Mouse (Mus musculus) large intestine, adult 2 months (tissue): ENCODE measurements around the gene Galnt6. TPM values are rescaled to one million over a fixed set of nuclear protein-coding genes. Genes with fewer than 3 reads are reported as not detected.

Source experiments
- DNase-seq: peaks from one replicate; pipeline ENCODE4 v3.0.0-alpha.2; 2012; ENCODE audit warnings: low read depth, low spot score
- WGBS: fragments of 180-500 bp; shearing (Covaris S2); methylation state at CpG from one replicate; pipeline ENCODE4 v1.1.7; 2018; 5-methylcytosine and 5-hydroxymethylcytosine counted together
- polyA plus RNA-seq: library from polyadenylated mRNA; depleted of rRNA; stranded (reverse); fragments of >200 nt; gene quantifications from 2 replicates; pipeline ENCODE4 v1.2.3, GENCODE M21; 2012

Galnt6 gene
- polyA plus RNA-seq, 1 experiment, result 48.3 TPM

DNA sequence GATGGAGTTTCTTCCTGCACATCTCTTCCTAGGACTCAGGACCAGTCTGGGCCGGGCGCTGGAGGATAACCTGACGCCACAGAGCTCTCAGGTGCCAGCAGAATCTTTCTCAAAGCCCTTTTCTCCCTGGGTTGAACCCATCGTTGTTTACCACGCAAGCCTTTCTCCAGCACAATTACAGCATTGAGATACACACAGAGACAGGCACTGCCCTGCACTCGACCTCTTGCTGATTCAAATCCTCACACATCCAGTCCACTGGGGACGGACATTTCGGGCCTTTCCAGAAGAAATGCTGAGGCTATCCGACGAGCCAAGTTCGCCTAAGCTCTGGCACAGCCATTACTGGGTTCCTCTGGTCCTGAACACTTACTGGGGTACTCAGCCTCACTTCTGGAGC lies 2.5 kb downstream of the Galnt6 start:
- 89% methylated on average over 11 of the region's 11 CpGs for WGBS
- DNase-seq, result no peak

DNA sequence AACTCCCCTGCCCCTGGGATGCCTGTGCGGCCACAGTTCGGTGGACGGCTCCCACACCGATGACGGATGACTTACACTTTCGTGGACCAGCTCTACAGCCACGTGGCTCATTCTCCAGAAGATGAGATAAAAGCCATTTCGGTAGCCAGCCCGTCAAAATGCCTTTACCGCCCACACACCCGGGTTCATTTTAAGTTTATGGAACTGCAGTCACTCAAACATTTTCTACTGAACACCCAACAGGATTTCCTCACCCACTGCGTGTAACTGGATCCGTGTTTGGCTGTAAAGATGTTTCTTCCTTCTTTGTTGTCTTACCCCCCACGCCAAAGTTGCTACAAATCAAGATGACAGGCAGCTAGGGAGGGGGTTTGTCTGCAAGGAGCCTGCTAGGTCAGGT lies 5.7 kb downstream of the Galnt6 start:
- WGBS, result 59% methylated on average over 14 of the region's 14 CpGs
- no peak for DNase-seq

DNA sequence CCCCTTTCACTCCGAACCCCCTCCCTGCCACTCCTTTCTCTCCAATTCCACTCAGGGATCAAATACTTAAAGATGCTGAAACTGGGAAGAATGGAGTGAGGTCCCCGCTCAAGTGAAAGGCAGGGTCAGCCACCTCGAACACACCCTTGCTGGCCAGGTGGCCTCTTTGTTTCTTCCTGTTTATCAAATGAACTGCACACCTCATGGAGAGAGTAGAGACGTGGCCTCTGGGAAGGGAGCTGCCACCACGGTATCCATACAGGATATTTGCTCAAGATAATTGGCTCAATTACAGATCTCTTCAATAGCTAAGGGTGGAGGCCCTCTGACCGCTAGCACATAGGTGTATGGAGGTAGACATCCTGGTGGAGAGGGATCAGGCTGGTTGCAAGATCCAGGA lies 6.6 kb downstream of the Galnt6 start:
- 34% methylated on average over 6 of the region's 6 CpGs for WGBS
- DNase-seq, result no peak

DNA sequence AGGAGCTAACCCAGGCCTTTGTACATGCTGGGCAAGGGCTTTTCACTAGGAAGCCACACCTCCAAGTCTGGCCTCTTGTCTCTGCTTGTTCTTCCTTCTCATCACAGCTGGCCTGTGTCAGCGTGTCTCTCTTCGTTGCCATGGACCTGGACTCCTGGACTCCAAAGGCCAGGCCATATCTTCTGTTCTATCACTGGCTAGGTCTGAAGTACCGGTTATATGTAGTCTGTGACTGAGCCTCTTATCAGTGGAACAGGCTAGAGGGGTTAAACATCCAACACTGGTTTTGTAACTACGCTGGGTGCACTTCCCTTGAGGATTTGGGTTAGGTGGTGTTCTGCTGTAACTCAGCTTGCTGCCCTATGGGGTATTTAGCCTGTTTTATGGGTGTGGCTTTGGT lies 7.2 kb downstream of the Galnt6 start:
- 21% methylated on average over 4 of the region's 4 CpGs for WGBS
- no peak for DNase-seq

DNA sequence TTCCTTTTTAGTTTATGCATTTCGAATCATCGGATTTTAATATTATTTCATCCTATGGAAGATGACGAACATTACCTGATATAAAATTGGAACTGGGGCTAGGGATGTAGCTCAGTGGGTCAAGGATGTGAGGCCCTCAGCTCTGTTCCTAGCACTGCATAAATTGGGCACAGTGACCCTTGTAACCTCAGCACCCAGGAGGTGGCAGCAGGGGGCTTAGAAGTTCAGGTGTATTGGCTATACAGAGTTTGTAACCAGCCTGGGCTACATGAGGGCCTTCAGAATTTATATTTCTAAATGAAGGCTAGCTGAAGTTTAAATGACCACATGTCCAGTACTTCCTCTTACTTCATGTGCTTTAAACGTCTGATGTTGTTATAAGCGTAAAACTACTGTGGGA lies 7.7 kb downstream of the Galnt6 start:
- WGBS, result 82% methylated on average over 5 of the region's 5 CpGs
- no peak for DNase-seq

DNA sequence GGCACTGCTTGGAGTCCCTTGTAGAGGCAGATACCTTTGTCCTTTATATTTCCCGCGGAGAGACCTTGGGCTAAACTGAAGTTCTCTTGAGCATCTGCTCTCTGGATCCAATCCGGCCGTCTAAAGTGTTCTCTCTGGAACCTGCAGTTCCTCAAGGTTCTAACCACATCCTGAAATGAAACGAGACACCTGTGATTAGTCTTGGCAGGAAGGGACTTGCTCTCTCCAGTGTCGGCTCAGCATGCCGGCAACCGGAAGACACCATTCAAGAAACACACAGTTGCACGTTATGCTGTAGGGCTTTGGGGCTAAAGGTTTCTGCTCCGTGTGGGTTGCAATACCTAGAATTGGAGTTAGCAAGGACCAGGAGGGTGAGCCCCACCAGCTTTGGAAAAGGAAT lies 9.1 kb downstream of the Galnt6 start:
- no peak for DNase-seq
- WGBS, result 80% methylated on average over 10 of the region's 10 CpGs

DNA sequence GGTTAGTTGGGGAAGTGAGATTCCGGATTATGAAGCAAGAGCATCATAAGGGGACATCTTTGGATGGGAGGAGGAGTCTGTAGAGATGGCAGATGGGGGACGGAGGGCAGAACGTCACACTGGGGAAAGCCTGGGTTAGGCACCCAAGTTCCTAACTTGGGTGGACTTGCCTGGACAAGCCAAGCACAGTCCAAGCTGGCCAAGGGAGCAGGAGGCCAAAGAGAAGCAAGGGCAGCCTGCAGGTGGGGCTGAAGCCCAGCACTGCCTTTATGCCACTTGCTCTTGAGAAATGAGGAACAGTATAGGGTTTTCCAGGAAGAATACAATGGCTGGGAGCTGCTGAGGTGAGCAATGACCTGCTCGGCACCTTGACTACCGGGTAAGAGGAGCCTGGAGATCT lies 10.0 kb downstream of the Galnt6 start:
- no peak for DNase-seq
- 92% methylated on average over 5 of the region's 5 CpGs for WGBS

DNA sequence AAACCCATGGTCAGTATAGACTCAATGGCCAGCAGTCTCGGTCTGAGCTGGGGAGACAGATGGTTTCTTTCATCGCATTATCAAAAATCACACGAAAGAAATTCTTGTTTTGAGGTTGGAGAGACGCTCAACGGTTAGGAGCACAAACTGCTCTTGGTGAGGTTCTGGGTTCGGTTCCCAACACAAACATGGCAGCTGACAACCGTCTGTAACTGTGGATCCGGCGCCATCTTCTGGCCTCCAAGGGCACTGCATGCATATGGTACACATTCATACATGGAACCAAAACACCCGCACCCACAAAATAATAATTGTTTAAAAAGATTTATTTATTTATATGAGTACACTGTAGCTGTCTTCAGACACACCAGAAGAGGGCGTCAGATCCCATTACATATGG lies 10.6 kb downstream of the Galnt6 start:
- 84% methylated on average over 11 of the region's 11 CpGs for WGBS
- no peak for DNase-seq

DNA sequence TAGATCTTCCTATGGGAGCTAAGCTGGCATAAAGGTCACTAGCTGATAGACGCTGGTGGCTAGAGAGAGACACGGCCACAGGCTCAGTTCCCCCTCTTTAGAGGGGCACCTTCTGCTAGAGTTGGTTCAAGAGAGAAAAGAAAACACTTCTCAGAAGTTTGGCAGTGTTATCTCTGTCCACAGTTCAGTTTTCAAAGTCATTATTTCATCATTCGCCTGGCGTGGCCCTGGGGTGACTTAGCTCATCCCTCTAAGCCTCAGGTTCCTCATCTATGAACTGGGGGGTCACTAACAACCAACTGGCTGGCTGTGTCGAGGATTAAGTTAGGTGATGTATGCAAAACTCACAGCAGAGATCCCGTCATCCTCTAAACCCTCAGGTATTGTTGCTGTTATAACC lies 11.2 kb downstream of the Galnt6 start:
- no peak for DNase-seq
- 87% methylated on average over 6 of the region's 6 CpGs for WGBS

DNA sequence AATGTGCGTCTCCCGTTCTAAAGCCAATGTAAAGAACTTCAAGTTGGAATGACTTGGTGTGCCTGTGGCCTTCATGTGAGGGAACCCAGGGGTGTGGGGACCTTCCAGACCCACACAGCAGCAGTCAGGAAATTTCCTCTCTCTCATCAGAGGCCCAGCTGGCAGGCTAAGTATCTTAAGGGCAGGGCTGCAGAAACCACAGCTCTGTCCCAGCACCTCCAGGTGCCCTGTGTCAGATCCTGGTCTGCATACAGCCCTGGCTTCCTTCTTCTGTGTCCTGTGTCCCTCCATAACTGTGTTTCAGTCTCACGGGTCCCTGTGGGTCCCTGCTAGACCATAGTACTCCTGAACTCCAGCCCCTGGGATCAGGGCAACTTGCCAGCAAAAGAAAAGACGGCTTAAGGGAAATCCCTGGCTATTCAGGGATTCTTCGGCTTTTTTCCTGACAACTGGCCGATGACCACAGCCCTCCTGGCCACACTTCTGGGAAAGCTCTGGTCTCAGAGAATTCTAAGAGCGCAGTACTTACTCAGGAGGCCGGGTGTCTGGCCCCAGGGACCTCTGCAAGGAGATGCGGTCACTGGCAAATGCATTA lies 13.7 kb downstream of the Galnt6 start:
- 74% methylated on average over 9 of the region's 9 CpGs for WGBS
- no peak for DNase-seq

DNA sequence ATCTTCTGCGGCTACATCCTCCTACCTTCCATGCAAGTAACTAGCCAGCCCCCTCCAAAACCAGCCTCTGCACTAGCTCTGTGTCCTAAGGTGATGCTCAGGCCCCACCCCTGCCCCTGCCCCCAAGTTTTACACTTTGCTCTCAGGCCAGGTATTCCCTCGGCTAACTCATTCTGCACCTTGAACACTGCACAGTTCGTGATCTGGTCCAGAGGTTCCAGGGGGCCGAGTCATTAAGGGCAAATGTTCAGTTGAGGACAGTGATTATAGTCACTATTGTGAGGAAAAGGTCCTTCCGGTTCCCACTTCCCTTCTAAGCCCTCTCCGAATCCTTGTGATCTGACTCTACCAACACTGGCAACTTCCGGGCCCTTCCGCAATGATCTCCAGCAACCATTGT lies 14.7 kb downstream of the Galnt6 start:
- 91% methylated on average over 8 of the region's 8 CpGs for WGBS
- no peak for DNase-seq

DNA sequence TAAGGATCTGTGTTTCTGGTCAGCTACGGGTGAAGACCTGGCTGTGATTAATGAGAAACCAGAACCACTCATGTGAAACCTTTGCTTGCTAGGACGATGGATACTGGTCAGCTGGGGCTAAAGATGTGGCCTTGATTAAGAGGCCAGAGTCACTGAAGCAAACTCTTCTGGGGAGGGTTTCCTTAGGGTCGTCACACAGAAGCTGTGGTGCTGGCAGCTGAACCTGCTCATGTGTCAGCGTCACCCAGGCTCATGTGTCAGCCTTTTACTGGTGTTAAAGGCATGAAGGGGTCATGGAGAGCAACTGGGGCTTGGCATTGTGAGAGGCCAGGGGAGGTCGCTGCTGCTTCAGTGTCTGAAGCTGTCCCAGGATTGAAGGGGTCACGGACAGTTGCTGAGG lies 18.3 kb downstream of the Galnt6 start:
- DNase-seq, result no peak
- WGBS, result 83% methylated on average over 6 of the region's 6 CpGs

DNA sequence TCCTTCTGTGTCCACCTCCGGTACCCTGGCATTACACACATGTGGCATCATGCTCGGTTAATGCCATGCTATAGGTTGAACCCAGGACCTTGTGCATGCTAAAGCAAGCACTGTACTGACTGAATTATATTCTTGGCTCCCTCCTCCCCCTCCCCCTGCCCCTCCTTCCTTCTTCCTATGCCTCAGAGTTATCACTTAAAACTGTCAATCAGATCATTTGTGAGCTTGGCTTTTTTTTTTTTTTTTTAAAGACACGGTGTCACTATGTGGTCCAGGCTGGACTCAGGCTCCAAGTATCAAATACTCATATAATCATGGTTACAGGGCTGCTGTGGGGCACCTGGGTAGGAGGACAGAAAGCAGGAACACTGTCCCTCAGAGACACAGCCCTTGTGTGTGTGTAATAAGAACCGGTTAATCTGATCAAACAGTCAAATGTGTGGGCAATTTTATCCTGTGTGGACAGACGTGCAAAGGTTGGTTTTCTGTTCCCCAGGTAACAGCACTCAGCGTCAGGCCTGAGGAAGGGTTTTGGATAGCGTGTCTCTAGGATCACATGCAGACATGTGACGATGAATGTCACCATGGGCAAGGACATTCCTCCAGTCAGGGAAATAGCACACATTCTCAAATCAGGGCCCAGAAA lies 20.6 kb downstream of the Galnt6 start:
- WGBS, result 50% methylated on average over 8 of the region's 8 CpGs

DNA sequence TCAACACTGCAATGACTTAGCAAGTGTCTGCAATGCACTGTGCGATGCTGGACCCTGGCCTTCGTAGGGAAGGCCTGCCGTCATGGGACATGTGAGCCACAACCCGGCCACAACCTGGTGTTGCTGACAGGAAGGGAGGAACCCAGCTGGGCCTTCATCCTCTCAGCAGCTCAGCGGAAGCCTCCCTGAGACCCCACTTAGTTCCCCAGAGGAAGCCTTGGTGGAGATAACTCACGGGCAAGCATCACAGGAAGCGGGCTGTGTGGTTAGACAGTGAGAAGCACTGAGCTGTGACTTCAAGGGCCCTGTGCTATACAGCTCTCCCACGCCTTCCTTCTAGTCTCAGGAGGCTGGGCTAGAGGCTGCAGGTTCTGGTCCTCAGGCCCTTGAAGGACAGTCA lies 22.9 kb downstream of the Galnt6 start:
- WGBS, result 81% methylated on average over 8 of the region's 8 CpGs
- DNase-seq, result no peak

More for the DNA sequence above, 20.6 kb downstream of the Galnt6 start:
- DNase-seq, result no peak

DNA sequence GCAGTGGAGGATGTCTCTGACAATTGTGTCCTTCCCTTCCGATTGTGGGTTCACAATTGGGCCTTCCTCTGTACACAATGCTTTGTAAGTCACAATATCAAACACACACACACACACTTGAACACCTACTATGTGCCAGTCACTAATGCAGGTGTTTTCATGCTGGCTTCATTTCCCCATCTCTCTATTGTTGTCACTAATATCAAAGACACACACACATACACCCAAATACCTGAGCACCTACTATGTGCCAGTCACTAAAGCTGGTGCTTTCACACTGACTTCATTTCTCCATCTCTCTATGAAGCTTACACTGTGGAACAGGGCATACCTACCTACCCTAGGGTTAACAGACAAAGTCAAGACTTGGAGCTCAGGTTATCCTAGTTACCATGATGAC lies 23.8 kb downstream of the Galnt6 start:
- DNase-seq, result no peak
- WGBS, result 70% methylated on average over 1 of the region's 1 CpGs

DNA sequence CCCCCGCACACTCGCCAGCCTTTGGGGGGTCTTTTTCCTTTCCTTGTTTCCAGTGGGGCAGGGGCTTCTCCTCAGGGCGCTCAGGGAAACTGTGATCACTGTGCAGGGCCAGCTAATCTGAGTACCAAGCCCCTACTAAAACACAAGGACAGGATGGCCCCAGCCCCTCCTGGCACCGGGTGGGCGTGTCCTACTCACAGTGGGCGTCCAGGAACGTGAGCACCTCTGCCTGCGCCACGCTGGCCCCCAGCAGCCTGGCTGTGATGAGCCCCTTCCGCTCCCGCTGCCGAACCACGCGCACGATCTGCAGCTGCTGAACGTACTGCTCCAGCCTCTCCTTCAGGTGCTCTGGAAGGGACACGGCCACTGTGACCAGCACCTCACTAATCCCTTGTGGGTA lies 25.3 kb downstream of the Galnt6 start:
- WGBS, result 70% methylated on average over 17 of the region's 17 CpGs
- DNase-seq, result no peak

DNA sequence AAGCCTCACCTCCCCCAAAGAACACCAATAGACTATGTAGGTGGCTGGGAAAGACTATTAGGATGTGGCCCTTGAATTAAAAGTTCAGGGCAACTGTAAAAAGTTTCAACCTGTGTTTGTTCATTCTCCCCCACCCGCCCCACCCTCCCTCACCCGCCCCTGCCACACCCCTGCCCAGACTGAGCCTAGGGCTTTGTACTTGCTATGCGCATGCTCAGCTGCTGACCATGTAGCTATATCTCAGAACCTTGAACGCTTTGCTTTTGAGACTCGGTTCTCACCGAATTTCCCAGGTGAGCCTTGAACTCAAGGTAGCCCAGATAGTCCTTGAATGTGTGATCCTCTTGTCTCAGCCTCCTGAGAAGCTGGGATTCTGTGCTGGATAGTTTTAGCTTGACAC lies 27.3 kb downstream of the Galnt6 start:
- 32% methylated on average over 6 of the region's 6 CpGs for WGBS
- DNase-seq, result no peak

DNA sequence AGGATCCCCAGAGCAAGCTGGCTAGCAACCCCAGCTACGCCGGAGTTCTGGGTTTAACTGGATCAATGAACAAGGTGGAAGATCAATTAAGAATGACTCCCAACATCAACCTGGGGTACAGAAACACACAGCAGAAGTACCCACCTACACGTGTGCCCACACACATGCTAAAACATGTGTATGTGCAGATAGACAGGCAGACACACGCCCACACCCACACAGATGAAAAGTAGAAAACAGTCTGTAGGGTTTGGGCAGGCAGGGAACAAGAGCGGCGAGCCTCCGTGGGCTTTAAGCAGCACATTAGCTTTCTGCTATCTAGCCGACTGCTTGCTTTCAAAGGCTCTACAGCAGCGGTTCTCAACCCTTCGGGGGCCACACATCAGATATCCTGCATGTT lies 28.1 kb downstream of the Galnt6 start:
- no peak for DNase-seq

DNA sequence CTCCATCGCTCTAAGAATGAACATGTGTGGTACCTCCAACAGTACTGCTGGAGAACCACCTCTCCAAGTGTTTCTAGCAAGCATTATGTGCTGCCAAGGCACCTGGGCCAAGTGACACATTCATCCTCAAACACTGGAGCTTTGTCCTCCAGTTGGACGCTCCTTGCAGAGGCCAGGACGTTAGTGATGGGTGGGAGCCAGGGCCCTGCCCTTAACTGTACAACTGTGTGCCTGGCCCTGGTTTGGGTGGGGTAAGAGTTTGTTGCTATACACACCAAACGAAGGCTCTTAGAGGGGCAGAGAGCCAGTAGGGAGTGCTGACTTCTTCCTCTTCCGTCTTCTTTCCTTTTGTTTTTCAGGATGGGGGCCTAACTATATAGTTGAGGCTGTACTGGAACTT lies 28.8 kb downstream of the Galnt6 start:
- WGBS, result 20% methylated on average over 5 of the region's 5 CpGs
- no peak for DNase-seq

More for the DNA sequence above, 28.1 kb downstream of the Galnt6 start:
- WGBS, result 42% methylated on average over 10 of the region's 10 CpGs

DNA sequence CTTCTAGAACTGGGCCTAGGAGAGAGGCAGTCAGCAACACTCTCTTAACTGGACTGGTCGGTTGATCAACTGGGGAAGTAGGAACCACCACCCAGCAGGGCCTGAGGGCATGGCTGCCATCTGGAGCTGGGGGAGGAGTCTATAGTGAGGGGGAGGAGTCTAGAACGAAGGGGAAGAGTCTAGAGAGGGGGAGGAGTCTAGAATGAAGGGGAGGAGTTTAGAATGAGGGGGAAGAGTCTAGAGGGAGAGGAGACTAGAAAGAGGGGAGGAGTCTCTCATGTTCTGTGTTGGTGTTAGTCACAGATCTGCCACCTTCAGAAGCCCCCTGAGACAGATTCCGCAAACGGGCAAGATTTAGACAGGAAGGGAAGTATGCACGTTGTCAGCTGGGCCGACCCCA lies 29.8 kb downstream of the Galnt6 start:
- WGBS, result 62% methylated on average over 6 of the region's 6 CpGs
- no peak for DNase-seq

DNA sequence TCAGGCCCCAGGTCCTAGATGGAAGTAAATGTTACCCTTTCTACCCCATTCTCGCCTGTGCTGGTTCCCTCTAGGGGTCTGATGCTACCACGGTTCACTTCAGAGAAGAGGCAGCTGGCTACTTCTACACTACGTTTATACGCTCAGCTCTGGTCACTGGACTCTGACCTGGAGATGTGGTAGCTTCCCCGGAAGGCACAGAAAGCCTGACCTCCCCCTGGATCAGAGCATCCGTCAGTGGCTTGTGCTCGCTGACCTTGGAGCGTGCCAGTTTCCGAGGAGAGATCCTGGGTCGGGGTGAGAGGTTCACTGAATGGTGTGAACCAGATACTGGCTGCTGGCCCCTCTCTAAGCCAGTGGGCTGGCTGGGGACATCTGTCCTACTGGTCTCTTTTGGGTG lies 31.1 kb downstream of the Galnt6 start:
- WGBS, result 87% methylated on average over 10 of the region's 10 CpGs
- no peak for DNase-seq

DNA sequence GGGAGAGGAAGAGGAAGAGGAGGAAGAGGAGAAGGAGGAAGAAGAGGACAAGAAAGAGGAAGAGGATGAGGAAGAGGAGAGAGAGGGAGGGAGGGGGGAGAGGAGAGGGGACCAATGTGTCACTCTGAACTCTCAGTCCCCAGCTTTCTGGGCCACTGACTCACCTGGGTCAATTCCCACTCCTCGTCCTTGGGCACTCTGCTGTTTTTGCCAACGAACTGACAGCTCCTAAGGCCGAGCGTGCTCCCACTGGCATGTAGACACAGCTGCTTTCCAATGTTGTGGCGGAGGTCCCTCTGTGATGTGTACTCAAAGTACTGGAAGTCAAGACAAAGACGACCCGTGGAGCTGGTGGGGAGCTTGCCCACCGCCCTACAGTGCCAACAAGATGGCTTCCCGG lies 34.8 kb downstream of the Galnt6 start:
- no peak for DNase-seq
- 92% methylated on average over 9 of the region's 9 CpGs for WGBS
